Mouse (Mus musculus): ENCODE data around the gene Gpr34. TPM values are rescaled to one million over a fixed set of nuclear protein-coding genes. Genes with fewer than 3 reads are reported as not detected.

The Gpr34 gene
- 1.1 to 1.4 TPM (median 1.3 TPM) in 4 replicates for total RNA-seq (2023)

DNA sequence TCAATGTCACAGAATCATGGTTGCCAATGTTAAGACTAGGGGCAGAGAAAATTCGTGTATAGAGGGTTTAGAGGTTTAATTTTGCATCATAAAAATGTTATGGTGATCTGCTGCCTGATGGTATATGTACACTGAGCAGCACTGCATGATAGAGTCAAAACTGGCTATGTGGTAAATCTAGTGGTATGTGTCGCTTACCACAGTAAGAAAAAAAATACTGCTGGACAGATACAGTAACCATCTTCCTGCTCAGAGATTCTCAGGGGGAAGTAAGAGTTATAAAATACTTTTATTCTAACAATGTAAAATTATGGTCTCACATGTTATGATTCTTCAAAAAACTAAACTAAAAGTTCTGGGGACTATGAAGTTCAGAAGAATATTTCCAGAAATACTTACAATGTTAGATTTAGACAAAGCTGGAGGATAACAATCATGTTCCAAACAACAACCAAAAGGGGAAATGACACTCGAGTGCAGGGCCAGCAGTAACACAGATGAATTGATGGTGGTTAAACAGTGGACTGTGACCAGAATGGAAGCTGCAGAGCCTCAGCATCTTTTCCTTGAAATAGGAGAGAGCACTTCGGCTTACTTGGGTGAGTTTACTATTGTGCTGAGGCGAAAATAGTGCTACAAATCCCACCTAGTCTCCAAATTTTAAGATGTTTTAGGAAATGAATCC is at the start of gene Gpr34:
Gene Gpr34, plus strand, starts transcription at position 491 of the 685 bp plus-strand sequence.

DNA sequence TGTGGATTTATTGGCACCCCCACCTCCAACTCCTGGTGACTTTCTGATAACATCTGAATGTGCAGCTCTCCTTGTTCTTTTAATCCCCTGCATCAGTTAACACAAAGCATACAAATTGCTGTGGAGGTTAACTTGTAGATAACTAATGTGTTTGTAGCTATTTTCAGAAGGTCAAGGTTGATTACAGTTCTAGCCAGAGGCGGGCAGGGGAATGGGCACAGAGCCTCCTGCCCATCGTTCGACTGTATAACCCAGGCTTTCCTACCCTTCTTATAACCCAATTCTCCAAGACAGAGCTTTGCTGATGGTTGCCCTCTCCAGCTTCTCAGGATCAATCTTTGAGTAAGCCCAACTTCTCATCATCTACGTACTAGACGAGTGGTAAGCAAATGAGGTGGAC is 29.2 kb downstream of the Gpr34 start, which contains the start of gene Gpr82:
Gene Gpr82, plus strand, starts transcription at position 301 of the 400 bp plus-strand sequence.

Other genes starting within 250 kb of the Gpr34 start
- 0.15 to 0.55 TPM (median 0.22 TPM) in 4 replicates for gene Nyx, start 166.0 kb upstream of the Gpr34 start, total RNA-seq (2023)
- gene Gpr82, start 29.3 kb downstream of the Gpr34 start, total RNA-seq (2023) = not detected in 4 replicates
- gene Cask, start 219.3 kb downstream of the Gpr34 start, total RNA-seq (2023) = 2.3 to 5.2 TPM (median 3.8 TPM) in 4 replicates

All from B cell, adult 62 days (primary cell).